Mouse (Mus musculus): ENCODE results near the gene Ap1s3. TPM values are rescaled to one million over a fixed set of nuclear protein-coding genes. Genes with fewer than 3 reads are reported as not detected.

Ap1s3 gene
- polyA plus RNA-seq, 1 experiment from 2014 or later: 0.13 TPM

GRCm38 (mm10) chr1:79697382-79697781, 25.6 kb upstream of the Ap1s3 start:
- Histone ChIP-seq H3K4me3 (replicated peaks) (no peak overlapping the region), H3K27ac (replicated peaks) (0 out of 2 replicates have a peak overlapping the region, but pooled peaks have one; percentile 35), H3K4me1 (peaks cover 8% of the 10 kb centered on the region), H3K27me3 (replicated peaks) (no peaks in the 10 kb centered on the region), H3K9me3 (replicated peaks) (no peaks in the 10 kb centered on the region), H3K9ac (replicated peaks) (no peak overlapping the region), H3K4me2 (no peak overlapping the region), H3K36me3 (no peaks in the 10 kb centered on the region)
- WGBS: 29% methylated on average over 9 of the region's 9 CpGs
- peak; percentile 67 for ATAC-seq (ENCODE audit: low FRiP score)

DNA sequence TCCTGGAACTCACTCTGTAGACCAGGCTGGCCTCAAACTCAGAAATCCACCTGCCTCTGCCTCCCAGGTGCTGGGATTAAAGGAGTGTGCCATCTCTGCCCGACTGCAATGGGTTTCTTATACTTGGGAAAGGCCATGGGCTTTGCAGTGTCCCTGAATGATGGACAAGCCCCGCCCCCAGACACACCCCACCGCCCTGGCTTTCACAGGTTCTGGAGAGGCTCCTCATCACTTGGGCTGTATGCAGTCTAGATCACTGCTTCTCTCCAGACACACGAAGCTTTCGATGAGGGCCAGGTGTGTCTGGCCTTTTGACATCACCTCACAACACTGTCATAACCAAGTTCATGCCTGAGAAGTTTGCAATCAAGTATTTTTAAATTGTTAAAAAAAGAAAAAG, 25.2 kb upstream of the Ap1s3 start:
- Histone ChIP-seq H3K27ac (replicated peaks) (no peak overlapping the region), H3K36me3 (no peaks in the 10 kb centered on the region), H3K4me2 (no peak overlapping the region), H3K27me3 (replicated peaks) (no peaks in the 10 kb centered on the region), H3K4me3 (replicated peaks) (no peak overlapping the region), H3K9ac (replicated peaks) (no peak overlapping the region), H3K4me1 (peaks cover 8% of the 10 kb centered on the region), H3K9me3 (replicated peaks) (no peaks in the 10 kb centered on the region)
- 70% methylated on average over 5 of the region's 5 CpGs for WGBS
- no peak for ATAC-seq (ENCODE audit: low FRiP score)

DNA sequence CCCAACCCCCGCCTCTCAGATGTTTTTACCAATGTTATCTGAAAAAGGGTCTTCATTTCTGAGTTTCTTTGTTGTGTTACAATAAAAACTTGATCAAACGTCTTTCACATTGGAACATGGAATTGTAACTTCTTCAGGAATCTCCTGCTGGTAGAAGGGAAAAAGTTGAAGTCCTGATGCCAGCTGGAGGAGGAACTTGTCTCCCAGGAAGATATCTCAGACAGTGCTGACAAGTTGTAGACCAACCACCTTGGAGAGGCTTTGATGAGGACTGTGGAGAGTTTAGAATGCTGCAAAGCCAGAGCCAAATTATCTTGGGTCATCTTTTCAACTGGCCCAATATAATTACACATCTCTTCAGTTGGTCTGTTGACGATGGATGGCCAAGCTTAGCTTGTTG, 20.7 kb upstream of the Ap1s3 start:
- H3K27ac ChIP-seq (replicated peaks): no peak overlapping the region
- H3K9me3 ChIP-seq (replicated peaks): no peaks in the 10 kb centered on the region
- H3K9ac ChIP-seq (replicated peaks): no peak overlapping the region
- no peaks in the 10 kb centered on the region for H3K27me3 ChIP-seq (replicated peaks)
- no peak overlapping the region for H3K4me3 ChIP-seq (replicated peaks)
- peaks cover 7% of the 10 kb centered on the region for H3K4me1 ChIP-seq
- no peak for ATAC-seq (ENCODE audit: low FRiP score)
- no peaks in the 10 kb centered on the region for H3K36me3 ChIP-seq
- WGBS: 82% methylated on average over 3 of the region's 3 CpGs
- no peak overlapping the region for H3K4me2 ChIP-seq

DNA sequence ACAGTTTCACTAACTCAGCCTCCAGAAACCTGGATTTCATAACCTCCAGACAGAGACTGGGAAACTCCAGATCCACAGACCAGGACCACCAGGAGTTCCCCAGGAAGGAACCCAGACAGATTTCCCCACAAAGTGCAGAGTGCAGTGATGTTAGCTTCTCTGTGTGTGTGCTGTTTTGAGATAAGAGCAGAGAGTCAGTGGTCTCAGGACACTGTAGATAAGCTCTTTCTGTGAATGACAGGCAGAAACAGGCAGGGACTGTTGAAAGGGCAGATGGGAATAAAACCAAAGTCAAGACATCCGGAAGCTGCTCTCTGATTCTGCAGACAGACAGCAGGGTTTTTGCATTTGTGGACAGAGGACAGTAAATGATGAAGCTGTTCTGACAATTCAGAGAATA, 15.5 kb upstream of the Ap1s3 start:
- 91% methylated on average over 1 of the region's 1 CpGs for WGBS
- no peaks in the 10 kb centered on the region for H3K36me3 ChIP-seq
- no peaks in the 10 kb centered on the region for H3K9me3 ChIP-seq (replicated peaks)
- H3K4me1 ChIP-seq: no peaks in the 10 kb centered on the region
- H3K27ac ChIP-seq (replicated peaks): no peak overlapping the region
- no peaks in the 10 kb centered on the region for H3K27me3 ChIP-seq (replicated peaks)
- H3K4me2 ChIP-seq: no peak overlapping the region
- H3K9ac ChIP-seq (replicated peaks): no peak overlapping the region
- H3K4me3 ChIP-seq (replicated peaks): no peak overlapping the region
- ATAC-seq (ENCODE audit: low FRiP score): no peak

DNA sequence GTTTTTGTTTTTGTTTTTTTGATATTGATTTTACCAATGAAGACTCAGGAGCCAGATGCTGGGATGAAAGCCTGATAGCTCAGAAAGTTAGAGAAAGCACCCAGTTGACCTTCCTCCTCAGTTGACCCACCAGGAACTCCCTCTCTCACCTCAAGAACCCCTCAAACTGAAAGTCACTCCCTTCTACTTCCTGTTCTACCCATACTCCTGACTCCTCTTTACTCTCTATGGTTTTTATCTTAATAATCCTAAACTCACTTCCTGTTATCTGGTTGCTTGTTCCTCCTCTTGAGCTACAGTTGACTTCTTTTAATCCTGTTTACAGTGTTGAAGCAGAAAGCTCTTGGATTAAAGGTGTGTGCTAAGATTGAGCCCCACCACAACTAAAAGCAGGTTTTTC, 12.3 kb upstream of the Ap1s3 start:
- Histone ChIP-seq H3K4me2 (no peak overlapping the region), H3K4me1 (no peaks in the 10 kb centered on the region), H3K4me3 (replicated peaks) (no peak overlapping the region), H3K9ac (replicated peaks) (no peak overlapping the region), H3K27ac (replicated peaks) (no peak overlapping the region), H3K9me3 (replicated peaks) (no peaks in the 10 kb centered on the region), H3K27me3 (replicated peaks) (no peaks in the 10 kb centered on the region), H3K36me3 (no peaks in the 10 kb centered on the region)
- ATAC-seq (ENCODE audit: low FRiP score): no peak

DNA sequence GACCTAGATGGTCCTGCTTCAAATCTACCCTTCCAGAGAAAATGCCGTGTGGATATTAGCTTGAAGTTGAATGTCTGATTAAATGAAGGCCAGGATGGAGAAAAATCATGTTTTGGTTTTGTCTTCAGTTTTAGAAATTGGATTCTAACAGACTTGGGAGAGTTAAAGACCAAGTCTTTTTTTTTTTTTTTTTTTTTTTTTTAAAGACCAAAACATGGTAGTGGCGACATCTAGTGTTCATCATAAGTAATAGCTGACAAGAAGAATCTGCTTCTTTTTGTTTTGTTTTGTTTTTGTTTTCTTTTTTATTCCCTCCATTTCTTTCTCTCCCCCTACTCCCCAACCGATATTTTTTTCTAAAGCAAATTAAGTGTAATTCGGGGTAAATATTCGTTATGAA, 11.2 kb upstream of the Ap1s3 start:
- Histone ChIP-seq H3K9ac (replicated peaks) (no peak overlapping the region), H3K9me3 (replicated peaks) (no peaks in the 10 kb centered on the region), H3K4me1 (no peaks in the 10 kb centered on the region), H3K27me3 (replicated peaks) (no peaks in the 10 kb centered on the region), H3K36me3 (no peaks in the 10 kb centered on the region), H3K27ac (replicated peaks) (no peak overlapping the region), H3K4me3 (replicated peaks) (no peak overlapping the region), H3K4me2 (no peak overlapping the region)
- ATAC-seq (ENCODE audit: low FRiP score): no peak
- 11% methylated on average over 5 of the region's 5 CpGs for WGBS

- no peaks in the 10 kb centered on the region for H3K4me1 ChIP-seq
- no peak overlapping the region for H3K4me2 ChIP-seq
- H3K4me3 ChIP-seq (replicated peaks): no peak overlapping the region
- no peaks in the 10 kb centered on the region for H3K27me3 ChIP-seq (replicated peaks)
- no peak overlapping the region for H3K27ac ChIP-seq (replicated peaks)
- no peaks in the 10 kb centered on the region for H3K9me3 ChIP-seq (replicated peaks)
- no peak overlapping the region for H3K9ac ChIP-seq (replicated peaks)
- no peak for ATAC-seq (ENCODE audit: low FRiP score)
- 95% methylated on average over 3 of the region's 3 CpGs for WGBS
- no peaks in the 10 kb centered on the region for H3K36me3 ChIP-seq
Measured at GRCm38 (mm10) chr1:79680777-79681176, 9.0 kb upstream of the Ap1s3 start.

DNA sequence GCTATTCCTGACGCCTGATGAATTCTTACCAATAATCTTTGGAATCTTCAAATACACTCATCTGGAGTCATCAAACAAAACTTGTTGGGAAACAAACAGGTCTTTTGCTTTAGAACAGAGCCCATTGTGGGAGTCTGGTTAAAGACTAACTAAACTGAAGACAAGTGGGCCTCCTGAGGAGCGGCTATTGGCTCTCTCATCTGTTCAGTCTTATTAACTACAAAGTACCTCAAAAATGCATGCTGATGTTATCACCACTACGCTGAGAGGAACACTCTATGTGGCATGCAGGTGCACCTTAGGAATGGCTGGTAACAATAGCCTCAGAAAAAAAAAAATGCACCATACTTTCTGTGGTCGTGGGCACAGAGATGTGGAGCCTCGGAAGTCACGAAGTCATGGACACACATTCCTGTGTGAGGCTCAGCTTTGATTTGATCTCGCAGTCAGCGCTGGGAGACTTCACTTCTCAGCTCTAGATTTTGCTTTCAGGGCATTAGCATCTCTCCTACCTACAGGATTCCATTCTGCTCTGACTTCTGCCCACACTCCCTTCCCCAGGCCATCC, 6.4 kb upstream of the Ap1s3 start:
- ATAC-seq (ENCODE audit: low FRiP score): no peak
- Histone ChIP-seq H3K4me3 (replicated peaks) (no peak overlapping the region), H3K4me2 (no peak overlapping the region), H3K36me3 (no peaks in the 10 kb centered on the region), H3K27me3 (replicated peaks) (peaks cover 11% of the 10 kb centered on the region), H3K27ac (replicated peaks) (no peak overlapping the region), H3K9ac (replicated peaks) (no peak overlapping the region), H3K9me3 (replicated peaks) (no peaks in the 10 kb centered on the region), H3K4me1 (no peaks in the 10 kb centered on the region)
- 59% methylated on average over 8 of the region's 8 CpGs for WGBS

DNA sequence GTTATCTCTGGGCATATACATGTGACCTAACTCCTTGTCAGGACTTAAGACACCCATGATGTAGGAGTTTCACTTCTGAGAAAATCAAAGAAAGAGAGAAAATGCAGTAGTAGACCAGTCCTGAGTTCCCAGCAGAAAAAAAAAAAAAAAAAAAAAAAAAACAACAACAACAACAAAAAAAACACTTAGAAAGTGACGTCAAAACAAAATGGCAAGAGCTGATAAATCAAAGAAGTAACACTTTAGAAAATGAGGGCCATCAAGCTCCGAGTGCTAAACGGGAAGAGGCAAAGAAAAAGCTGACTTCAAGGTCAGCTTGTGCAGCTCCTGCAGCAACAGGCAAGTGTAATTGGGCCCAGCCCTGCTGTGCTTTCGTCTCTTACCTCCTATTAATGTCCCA, 3.9 kb upstream of the Ap1s3 start:
- H3K27ac ChIP-seq (replicated peaks): no peak overlapping the region
- 69% methylated on average over 4 of the region's 4 CpGs for WGBS
- peaks cover 27% of the 10 kb centered on the region for H3K27me3 ChIP-seq (replicated peaks)
- H3K4me1 ChIP-seq: peaks cover 16% of the 10 kb centered on the region
- ATAC-seq (ENCODE audit: low FRiP score): no peak
- no peak overlapping the region for H3K4me3 ChIP-seq (replicated peaks)
- H3K36me3 ChIP-seq: no peaks in the 10 kb centered on the region
- H3K9ac ChIP-seq (replicated peaks): no peak overlapping the region
- H3K4me2 ChIP-seq: no peak overlapping the region
- no peaks in the 10 kb centered on the region for H3K9me3 ChIP-seq (replicated peaks)

GRCm38 (mm10) chr1:79671196-79671542, 603 bp downstream of the Ap1s3 start:
- Histone ChIP-seq H3K27ac (replicated peaks) (no peak overlapping the region), H3K4me3 (replicated peaks) (peak overlapping the region; percentile 66), H3K4me1 (peaks cover 18% of the 10 kb centered on the region), H3K27me3 (replicated peaks) (peaks cover 34% of the 10 kb centered on the region), H3K4me2 (peak overlapping the region; percentile 97), H3K36me3 (no peaks in the 10 kb centered on the region), H3K9me3 (replicated peaks) (no peaks in the 10 kb centered on the region), H3K9ac (replicated peaks) (peak overlapping the region; percentile 53; the same call in 1 of the 2 replicates)
- no peak for ATAC-seq (ENCODE audit: low FRiP score)
- 2% methylated on average over 11 of the region's 11 CpGs for WGBS

GRCm38 (mm10) chr1:79669419-79669974, 2.3 kb downstream of the Ap1s3 start:
- no peak for ATAC-seq (ENCODE audit: low FRiP score)
- no peak overlapping the region for H3K9ac ChIP-seq (replicated peaks)
- 83% methylated on average over 9 of the region's 9 CpGs for WGBS

GRCm38 (mm10) chr1:79664911-79665310, 6.9 kb downstream of the Ap1s3 start:
- H3K27ac ChIP-seq (replicated peaks): no peak overlapping the region
- 85% methylated on average over 4 of the region's 4 CpGs for WGBS
- H3K4me3 ChIP-seq (replicated peaks): no peak overlapping the region
- ATAC-seq (ENCODE audit: low FRiP score): no peak
- no peaks in the 10 kb centered on the region for H3K4me1 ChIP-seq
- no peak overlapping the region for H3K9ac ChIP-seq (replicated peaks)
- H3K27me3 ChIP-seq (replicated peaks): no peaks in the 10 kb centered on the region
- no peaks in the 10 kb centered on the region for H3K36me3 ChIP-seq
- no peak overlapping the region for H3K4me2 ChIP-seq
- no peaks in the 10 kb centered on the region for H3K9me3 ChIP-seq (replicated peaks)

More at GRCm38 (mm10) chr1:79669419-79669974, 2.3 kb downstream of the Ap1s3 start:
- H3K27me3 ChIP-seq (replicated peaks): peaks cover 34% of the 10 kb centered on the region
- no peak overlapping the region for H3K4me3 ChIP-seq (replicated peaks)
- H3K36me3 ChIP-seq: no peaks in the 10 kb centered on the region
- H3K9me3 ChIP-seq (replicated peaks): no peaks in the 10 kb centered on the region
- H3K4me2 ChIP-seq: no peak overlapping the region
- no peak overlapping the region for H3K27ac ChIP-seq (replicated peaks)
- H3K4me1 ChIP-seq: peaks cover 18% of the 10 kb centered on the region
